Mouse (Mus musculus): Measurements from ENCODE around the gene Ikzf1. TPM values are rescaled to one million over a fixed set of nuclear protein-coding genes. Genes with fewer than 3 reads are reported as not detected.

The Ikzf1 gene
- polyA plus RNA-seq, 1 experiment: 3.7 TPM

DNA sequence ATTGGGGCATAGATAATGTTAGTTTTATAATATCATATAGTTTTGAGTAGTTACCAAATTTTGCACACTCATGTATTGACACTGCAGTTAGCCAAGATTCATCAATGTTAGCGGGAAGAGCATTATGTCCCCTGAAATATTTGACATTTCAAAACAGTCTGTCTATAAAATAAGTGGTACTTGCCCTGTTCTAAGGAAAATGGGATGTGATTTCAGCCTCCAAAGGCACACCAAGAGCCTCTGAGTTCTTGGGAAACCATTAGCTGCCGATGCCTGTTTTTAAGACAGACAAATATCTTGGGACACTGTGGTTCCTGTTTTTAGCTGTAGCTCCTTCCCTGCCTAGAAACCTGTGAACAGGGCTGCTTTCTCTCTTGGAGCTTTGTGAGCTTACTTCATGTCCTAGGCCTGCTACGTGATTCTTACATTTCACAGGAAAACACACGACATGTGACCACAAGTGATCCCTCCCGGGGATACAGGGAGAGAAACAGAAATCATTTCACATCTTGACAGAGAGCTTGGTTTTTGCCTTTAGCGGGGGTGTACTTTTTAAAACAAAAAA, 4.0 kb downstream of the Ikzf1 start:
- Histone ChIP-seq H3K4me1 (ENCODE audit: control insufficient read depth, insufficient read depth, low read length) (no peaks in the 10 kb centered on the region), H3K4me3 (ENCODE audit: insufficient read depth, low read length) (no peak overlapping the region), H3K27ac (ENCODE audit: insufficient read depth, low read length) (no peak overlapping the region)
- no peak for TF ChIP-seq POLR2A (IDR thresholded peaks at IDR 0.05; ENCODE audit: extremely low read depth, insufficient read depth, low read length)
- no peak for TF ChIP-seq CTCF (IDR thresholded peaks at IDR 0.05; ENCODE audit: extremely low read depth, insufficient read depth, low read length)

DNA sequence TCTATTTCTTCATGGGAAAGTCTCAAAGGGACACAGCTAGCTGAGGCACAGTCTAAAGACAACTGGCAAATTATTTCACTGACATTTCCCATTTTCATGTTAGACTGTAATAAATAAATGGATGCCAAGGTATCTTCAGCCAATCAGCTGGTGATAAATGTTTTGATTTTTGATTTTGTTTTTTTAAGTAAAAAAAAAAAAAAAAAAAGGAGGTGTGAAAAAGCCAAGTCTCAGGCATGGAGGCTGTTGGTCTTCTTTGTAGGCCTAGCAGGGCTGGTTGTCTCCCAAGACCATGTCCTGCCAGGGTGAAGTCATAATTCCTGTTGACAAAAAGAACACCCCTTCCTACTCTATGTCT, 4.9 kb downstream of the Ikzf1 start:
- TF ChIP-seq POLR2A (IDR thresholded peaks at IDR 0.05; ENCODE audit: extremely low read depth, insufficient read depth, low read length): no peak
- TF ChIP-seq CTCF (IDR thresholded peaks at IDR 0.05; ENCODE audit: extremely low read depth, insufficient read depth, low read length): no peak
- Histone ChIP-seq H3K4me1 (ENCODE audit: control insufficient read depth, insufficient read depth, low read length) (no peaks in the 10 kb centered on the region), H3K4me3 (ENCODE audit: insufficient read depth, low read length) (no peak overlapping the region), H3K27ac (ENCODE audit: insufficient read depth, low read length) (no peak overlapping the region)

DNA sequence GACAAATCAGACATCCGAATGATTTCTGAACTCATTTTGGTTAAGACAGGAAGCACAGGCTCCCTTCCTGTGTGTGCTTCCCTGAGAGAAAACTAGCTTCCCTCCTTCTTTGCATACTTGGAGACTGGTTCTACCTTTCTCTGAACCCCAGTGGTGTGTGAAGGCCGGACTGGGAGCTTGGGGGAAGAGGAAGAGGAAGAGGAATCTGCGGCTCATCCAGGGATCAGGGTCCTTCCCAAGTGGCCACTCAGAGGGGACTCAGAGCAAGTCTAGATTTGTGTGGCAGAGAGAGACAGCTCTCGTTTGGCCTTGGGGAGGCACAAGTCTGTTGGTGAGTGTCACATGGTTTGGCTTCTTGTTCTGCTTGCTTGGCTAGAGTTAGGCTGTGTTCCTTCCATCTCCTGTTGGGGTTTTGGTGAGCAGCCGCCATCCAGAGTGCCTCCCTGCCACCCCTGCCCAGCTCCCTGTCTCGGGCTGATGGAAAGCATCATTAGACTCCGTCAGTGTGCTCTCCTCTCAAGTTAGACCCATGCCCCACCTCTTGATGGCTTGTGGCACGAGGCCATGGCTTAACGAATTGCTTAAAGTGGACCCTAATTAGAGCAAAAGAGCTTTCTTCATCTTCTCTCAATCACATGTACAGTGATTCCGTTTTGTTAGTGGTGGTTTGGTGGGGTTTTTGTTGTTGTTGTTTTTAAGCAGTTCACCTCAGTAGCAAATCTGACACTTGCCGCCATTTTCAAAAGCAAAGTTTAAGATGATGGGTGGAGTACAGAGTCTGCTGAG, 5.4 kb downstream of the Ikzf1 start:
- H3K4me1 ChIP-seq (ENCODE audit: control insufficient read depth, insufficient read depth, low read length): no peaks in the 10 kb centered on the region
- H3K27ac ChIP-seq (ENCODE audit: insufficient read depth, low read length): no peak overlapping the region
- H3K4me3 ChIP-seq (ENCODE audit: insufficient read depth, low read length): no peak overlapping the region
- TF ChIP-seq POLR2A (IDR thresholded peaks at IDR 0.05; ENCODE audit: extremely low read depth, insufficient read depth, low read length) (no peak), CTCF (IDR thresholded peaks at IDR 0.05; ENCODE audit: extremely low read depth, insufficient read depth, low read length) (no peak)

DNA sequence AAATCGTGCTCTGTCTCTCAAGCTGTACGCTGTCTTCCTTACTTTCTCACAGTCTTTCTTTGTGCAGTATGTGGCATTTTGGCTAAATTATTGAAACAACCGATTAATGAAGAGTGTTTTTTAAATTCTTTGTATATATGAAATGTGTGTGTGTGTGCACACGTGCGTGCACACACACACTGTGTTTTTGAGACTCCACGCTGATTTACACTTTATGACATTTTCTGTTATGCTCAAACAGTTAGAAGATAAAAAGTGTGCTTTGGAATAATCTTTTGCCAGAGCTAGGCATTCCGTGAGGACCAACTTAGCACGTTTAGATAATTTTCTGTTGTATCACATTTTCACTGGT, 6.0 kb downstream of the Ikzf1 start:
- TF ChIP-seq CTCF (IDR thresholded peaks at IDR 0.05; ENCODE audit: extremely low read depth, insufficient read depth, low read length) (no peak), POLR2A (IDR thresholded peaks at IDR 0.05; ENCODE audit: extremely low read depth, insufficient read depth, low read length) (no peak)
- Histone ChIP-seq H3K4me1 (ENCODE audit: control insufficient read depth, insufficient read depth, low read length) (no peaks in the 10 kb centered on the region), H3K27ac (ENCODE audit: insufficient read depth, low read length) (no peak overlapping the region), H3K4me3 (ENCODE audit: insufficient read depth, low read length) (no peak overlapping the region)

DNA sequence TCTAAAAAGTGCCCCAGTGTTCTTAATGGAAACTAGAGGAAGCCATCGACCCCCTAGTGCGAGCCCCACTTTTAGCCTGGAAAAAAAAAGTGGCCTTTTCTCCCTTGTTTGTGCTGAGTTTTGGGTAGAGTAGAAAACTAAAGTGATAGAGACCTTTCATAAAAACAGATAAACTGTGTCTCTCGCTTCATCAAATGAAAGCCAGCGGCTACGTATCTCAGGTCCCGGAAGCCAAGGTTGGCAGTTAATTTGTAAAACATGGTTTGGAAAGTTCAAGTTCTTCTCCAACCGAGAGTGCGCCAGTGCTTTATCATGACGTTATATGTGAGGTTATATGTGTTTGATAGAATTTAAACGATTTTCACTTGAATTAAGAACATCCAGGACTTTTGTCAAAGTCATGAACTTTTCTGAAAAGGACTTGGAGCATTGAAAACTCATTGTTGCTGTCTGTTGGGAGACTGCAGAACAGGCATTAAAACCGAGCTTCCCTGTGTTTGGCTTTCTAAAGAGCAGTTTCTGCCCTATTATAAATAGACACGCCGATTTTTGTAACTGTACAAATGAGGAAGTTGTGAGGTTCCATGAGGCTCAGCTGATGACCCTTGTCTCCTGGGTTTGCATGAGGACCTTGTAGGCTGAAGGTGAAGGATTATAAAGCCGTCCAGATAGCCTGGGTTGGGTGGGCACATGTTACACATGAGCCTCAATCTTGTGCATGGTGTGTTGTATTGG, 6.7 kb downstream of the Ikzf1 start:
- no peak overlapping the region for H3K27ac ChIP-seq (ENCODE audit: insufficient read depth, low read length)
- H3K4me3 ChIP-seq (ENCODE audit: insufficient read depth, low read length): no peak overlapping the region
- no peak for TF ChIP-seq CTCF (IDR thresholded peaks at IDR 0.05; ENCODE audit: extremely low read depth, insufficient read depth, low read length)
- TF ChIP-seq POLR2A (IDR thresholded peaks at IDR 0.05; ENCODE audit: extremely low read depth, insufficient read depth, low read length): no peak
- no peaks in the 10 kb centered on the region for H3K4me1 ChIP-seq (ENCODE audit: control insufficient read depth, insufficient read depth, low read length)

DNA sequence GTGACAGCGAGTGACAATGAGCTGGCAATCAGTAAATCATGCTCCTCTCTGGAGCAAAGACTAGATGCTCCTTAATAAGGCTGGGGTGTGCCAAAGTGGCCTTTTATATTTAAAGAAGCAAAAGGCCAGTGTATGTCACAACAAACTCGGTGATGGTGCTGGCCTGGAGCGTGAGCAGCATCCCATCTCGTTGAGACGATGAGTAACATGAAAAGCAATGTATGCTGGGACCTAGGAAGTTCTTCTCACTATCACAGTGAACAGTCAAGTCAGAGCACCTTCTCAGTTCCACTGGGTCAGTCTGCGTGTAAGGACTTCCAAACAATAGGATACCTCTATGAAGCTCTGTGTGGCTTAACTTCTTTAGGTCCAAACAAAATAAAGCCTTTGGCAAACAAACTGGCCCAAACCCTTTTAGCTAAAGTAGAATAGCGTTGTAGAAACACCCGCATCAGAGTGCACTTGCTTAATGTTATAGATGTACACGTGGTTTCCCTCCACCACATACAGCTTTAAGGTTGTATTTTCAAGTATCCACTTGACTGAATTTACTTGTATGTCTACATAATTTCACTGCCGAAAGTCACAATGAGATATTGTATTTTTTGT, 7.9 kb downstream of the Ikzf1 start:
- Histone ChIP-seq H3K4me3 (ENCODE audit: insufficient read depth, low read length) (no peak overlapping the region), H3K27ac (ENCODE audit: insufficient read depth, low read length) (no peak overlapping the region), H3K4me1 (ENCODE audit: control insufficient read depth, insufficient read depth, low read length) (no peaks in the 10 kb centered on the region)
- no peak for TF ChIP-seq CTCF (IDR thresholded peaks at IDR 0.05; ENCODE audit: extremely low read depth, insufficient read depth, low read length)
- TF ChIP-seq POLR2A (IDR thresholded peaks at IDR 0.05; ENCODE audit: extremely low read depth, insufficient read depth, low read length): no peak

DNA sequence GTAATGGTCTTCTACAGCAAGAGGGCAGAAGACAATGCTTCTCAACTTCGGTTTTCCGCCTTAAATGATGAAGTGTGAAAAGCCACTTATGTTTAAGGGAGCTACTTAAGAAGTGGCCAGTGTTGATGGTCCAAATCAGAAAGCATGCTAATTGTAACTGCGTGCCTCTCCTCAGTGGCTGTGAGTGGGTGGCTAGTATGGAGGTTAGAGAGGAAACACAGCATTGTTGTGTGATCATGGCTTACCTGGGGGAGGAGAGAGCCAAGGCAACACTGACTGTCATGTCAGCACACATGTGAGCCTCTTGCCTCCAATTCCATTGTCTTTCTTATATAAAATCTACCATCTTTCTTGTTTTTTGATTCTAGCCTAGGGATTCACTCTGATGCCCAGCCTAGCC, 8.6 kb downstream of the Ikzf1 start:
- Histone ChIP-seq H3K4me3 (ENCODE audit: insufficient read depth, low read length) (no peak overlapping the region), H3K4me1 (ENCODE audit: control insufficient read depth, insufficient read depth, low read length) (no peaks in the 10 kb centered on the region), H3K27ac (ENCODE audit: insufficient read depth, low read length) (no peak overlapping the region)
- TF ChIP-seq CTCF (IDR thresholded peaks at IDR 0.05; ENCODE audit: extremely low read depth, insufficient read depth, low read length) (no peak), POLR2A (IDR thresholded peaks at IDR 0.05; ENCODE audit: extremely low read depth, insufficient read depth, low read length) (no peak)

DNA sequence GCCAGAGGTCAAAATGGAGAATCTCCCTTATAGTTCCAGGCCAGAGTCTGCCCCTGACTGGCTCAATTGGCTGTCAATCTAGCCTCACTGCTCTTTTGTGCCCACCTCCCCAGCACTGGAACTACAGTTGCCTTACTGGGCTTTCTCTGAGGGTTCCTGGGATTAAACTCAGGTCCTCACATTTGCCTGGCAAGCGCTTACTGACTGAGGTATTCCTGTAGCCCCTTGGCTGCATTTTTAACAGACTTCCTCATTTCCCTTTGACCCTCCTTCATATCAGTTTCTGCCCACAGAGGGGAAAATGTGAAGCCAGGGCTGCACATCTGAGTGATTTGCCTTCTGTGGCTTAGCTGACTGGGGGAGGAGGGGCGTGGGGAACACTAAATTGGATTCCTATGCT, 9.3 kb downstream of the Ikzf1 start:
- TF ChIP-seq POLR2A (IDR thresholded peaks at IDR 0.05; ENCODE audit: extremely low read depth, insufficient read depth, low read length) (no peak), CTCF (IDR thresholded peaks at IDR 0.05; ENCODE audit: extremely low read depth, insufficient read depth, low read length) (no peak)
- Histone ChIP-seq H3K27ac (ENCODE audit: insufficient read depth, low read length) (no peak overlapping the region), H3K4me3 (ENCODE audit: insufficient read depth, low read length) (no peak overlapping the region), H3K4me1 (ENCODE audit: control insufficient read depth, insufficient read depth, low read length) (no peaks in the 10 kb centered on the region)

DNA sequence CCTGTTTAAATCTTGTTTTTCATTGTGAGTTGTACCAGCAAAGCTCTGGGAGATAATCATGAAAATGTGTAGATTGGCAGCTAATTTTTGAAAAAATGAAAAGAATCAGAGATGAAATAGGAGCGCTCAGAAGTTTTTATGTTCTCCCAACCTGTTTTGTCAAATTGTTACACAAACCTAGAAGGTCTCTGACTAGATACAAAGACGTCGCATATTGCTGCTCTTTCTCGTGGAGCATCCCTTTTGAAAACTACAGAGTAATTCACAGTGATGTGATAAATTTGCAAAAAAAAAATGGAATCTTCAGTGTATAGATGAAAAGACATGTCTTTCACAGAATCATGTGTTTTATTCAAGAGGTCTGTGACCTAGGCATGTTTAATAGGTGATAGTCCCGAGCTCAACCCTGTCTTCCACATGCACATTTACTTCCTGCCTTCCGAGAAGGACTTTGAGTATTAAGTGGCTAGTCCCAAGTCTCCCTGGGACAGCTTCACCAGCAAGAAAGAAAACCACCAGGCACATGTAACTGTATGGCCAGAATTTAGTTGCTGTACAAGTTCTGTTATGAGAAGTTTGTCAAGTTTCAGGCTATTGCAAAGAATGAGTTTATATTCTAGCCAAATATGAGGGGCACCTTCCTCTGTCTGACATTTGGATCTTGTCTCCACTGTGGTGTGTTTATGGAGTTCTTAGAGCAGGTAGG, 9.8 kb downstream of the Ikzf1 start:
- no peak overlapping the region for H3K27ac ChIP-seq (ENCODE audit: insufficient read depth, low read length)
- TF ChIP-seq POLR2A (IDR thresholded peaks at IDR 0.05; ENCODE audit: extremely low read depth, insufficient read depth, low read length): no peak
- no peak for TF ChIP-seq CTCF (IDR thresholded peaks at IDR 0.05; ENCODE audit: extremely low read depth, insufficient read depth, low read length)
- H3K4me3 ChIP-seq (ENCODE audit: insufficient read depth, low read length): no peak overlapping the region
- H3K4me1 ChIP-seq (ENCODE audit: control insufficient read depth, insufficient read depth, low read length): no peaks in the 10 kb centered on the region
